Mouse (Mus musculus) spleen, postnatal 36 days (tissue): Measurements from ENCODE around the gene Pla2g4a.

ENCODE experiments used
- DNase-seq, 2 experiments: peaks; one replicate each; pipeline ENCODE4 v3.0.0; 2022; ENCODE audit warnings: low spot score in 2 of 2, mixed read lengths in 1 of 2

Gene Pla2g4a

DNA sequence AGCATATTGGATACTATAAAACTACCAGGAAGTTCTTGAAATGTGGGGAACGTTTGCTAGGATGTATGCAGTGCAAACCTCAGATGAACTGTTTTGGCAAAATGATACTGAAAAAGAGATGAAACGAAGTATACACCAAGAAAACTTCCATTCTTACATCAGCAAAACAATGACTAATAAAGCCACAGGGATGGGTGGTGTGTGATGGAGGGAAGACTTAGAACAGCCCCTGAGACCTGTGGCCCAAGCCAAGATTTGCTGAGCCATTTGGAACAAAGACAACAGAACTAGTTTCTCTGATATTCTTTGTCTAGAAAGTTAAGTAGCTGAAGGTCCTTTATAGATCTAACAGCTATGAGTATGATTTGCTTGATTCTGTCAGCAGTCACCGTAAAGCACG lies 105.5 kb downstream of the Pla2g4a start:
- DNase-seq = no peak

DNA sequence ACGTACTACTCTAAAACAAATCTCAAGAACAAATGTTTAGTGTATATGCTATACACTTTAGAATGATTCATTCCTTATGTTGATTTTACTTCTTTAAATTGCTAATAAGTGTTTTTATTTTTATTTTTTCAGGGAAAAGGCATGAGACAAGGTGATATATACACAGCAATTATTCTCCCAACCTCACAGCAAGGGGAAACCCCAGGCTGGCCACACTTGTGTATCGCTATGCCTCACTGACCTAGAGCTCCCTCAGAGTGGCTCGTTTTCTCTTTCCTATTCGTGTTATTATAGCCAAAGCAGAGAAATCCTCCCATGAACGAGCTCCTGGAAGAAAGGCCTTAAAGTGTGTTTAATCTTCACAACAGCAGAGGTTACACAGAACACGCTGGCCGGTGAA lies 106.2 kb downstream of the Pla2g4a start:
- no peak for DNase-seq

DNA sequence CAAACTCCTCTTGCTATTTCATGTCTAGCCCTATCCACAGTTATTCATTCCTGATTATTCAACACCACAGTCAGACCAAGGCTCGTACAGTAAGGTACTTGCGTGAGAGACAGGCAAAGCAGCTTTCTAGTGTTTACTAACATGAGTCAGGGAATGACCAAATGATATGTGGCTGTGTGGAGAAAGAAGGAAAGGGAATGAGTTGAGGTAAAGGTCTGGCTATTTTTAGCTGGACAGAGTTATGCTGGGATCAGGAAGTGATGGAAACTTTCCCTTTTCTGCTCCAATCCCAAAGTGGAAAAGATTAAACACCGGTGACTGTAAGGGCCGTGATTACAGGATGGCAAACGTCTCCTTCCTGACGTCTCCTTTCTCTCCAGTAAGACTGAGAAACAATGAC lies 114.4 kb downstream of the Pla2g4a start:
- no peak for DNase-seq

DNA sequence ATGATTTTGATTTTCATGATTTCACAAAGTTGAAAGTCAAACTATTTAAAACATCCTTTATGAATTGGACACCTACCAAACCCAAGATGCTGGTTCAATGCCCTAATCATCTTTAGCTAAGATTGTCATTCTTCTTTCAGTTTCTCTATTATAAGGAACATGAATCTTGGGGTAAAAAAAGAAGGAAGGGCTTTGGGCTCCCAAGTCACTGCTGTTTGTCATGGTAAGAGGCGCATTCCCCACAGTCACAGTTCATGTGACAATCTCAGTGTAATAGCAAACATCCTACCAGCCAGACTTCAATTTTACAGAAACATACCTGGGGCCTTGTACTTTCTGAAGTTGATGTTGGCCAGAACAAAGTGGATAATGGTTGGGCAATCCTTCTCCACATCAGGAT lies 119.2 kb downstream of the Pla2g4a start:
- no peak for DNase-seq

DNA sequence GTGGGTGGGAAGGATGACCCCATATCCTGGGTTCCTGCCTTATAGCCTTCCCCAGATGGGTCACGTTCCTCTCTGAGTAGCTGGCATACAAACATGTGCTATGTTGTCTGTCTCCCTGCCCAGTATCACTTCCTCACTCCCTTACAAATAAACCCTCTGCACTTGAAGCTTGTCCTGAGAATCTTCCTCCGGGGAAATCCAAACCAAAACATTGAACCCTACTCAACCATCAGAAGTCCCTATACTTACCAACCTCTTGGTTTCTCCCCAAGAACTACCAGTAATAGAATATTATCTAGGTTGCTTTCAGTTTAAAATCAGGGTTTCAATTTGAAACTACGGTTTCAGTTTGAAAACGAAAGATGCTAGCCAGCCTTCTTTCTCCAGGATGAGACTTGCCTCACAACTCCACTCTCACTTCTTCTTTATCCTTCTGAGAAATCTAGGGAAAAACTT lies 120.1 kb downstream of the Pla2g4a start:
- DNase-seq = peak; percentile 4 to 9

DNA sequence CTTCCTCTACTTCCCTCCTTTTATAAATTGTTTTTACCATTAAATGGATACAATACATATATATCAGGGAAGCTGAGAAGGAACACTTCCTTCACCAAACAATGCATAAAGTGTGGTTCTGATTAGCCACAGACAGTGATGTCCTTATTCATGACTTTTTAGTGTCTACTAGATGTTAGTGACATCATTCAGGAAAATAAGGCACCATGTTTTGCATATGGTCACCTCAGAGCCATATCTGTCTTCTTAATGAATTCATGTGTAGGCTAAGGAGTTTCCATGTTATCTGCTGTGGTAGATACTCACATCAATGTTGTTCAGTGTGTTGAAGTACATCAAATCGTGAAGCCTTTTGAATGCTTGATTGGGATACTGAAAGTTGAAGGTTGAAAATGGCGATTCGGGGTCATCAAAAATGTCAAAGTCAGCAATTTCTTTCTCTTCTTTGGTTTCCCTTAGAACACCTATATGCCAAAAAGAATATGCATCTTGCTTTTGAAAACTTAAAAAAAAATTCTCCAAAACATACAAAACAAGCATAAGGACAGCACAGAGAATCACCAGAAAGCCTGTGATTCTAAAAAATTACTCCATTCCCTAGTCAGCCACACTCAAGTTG lies 120.7 kb downstream of the Pla2g4a start:
- no peak for DNase-seq

DNA sequence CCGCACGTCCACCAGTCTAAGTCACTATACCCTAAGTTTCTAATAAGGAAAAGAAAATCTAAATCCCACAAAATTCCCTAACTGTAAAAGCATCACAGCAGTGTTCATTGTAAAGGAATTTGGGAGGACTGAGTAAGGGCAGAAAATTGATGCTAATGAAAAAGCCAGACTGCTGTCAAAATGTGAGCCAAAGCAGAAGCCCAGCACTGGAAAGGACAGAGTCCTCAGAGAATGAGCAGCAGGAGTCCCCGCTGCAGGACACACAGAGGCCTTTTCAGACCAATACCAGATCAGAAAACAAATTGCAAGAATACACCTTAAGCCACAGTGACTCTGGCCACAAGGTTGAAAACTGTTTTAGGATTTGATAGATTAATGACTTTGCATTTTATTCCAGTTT lies 124.6 kb downstream of the Pla2g4a start:
- no peak for DNase-seq

DNA sequence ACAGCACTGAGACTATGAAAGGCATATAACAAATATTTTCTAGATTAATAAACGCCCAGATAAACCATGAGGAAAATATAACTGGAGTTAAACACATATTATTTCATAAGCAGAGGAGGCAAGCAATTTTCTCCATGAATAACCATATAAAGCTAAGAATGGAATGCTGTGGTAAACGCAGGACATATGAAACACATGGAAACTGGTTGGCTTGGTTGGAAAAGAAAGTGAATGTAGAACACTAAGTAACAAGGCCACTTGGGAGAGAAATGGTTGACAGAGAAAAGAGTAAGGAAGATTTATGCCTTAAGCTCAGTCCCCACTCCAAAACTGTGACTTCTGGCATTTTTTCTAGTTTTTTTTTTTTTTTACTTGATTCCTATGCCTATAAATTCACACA lies 127.2 kb downstream of the Pla2g4a start:
- no peak for DNase-seq

DNA sequence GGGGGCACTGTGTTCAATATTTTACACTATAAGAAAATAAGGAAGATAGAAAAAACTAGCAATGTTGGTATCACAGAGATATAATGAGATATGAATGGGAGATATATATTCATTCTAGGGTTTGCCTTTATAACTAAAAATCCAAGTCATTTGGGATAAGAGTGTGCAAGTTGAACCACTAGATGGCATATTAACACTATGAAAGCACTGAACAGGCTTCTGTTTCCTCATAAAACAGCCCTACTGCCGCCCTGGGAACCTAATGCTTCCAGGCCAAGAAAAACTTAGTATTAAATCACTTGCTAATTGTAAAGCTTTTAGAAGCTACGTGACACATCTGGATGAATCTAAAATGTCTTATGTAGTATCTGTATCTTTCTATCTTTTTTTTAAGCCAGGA lies 128.1 kb downstream of the Pla2g4a start:
- DNase-seq = no peak

DNA sequence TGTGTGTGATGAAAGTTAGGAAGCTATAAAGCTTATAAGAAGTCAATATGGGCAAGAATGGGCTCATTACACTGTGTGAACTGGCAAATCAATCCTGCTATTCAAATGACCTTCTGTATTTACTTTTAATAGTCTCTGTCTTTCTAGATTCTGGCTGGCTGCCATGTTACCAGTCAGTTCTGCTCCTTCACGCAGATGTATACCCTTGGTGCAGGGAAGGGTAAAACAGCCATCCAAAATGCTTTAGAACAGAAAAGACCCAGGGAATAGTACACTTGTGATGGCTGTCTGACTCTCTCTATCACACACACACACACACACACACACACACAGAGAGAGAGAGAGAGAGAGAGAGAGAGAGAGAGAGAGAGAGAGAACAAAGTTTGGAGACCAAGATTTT lies 128.6 kb downstream of the Pla2g4a start:
- no peak for DNase-seq

DNA sequence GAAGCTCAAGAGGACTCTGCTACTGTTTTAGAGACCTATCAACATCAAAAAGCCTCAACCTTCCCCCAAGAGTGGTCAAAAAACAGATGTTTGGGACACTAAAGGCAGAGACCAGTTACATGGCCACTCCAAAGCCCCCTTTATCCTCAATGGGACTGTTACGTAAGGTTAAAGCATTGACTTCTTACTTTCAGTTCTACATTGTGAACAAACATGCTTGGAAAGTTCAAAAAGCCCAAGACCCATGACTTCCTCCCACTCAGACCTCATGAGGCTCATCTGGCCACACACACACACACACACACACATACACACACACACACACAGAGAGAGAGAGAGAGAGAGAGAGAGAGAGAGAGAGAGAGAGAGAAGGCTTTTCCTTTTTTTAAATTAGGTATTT lies 130.0 kb downstream of the Pla2g4a start:
- no peak for DNase-seq

DNA sequence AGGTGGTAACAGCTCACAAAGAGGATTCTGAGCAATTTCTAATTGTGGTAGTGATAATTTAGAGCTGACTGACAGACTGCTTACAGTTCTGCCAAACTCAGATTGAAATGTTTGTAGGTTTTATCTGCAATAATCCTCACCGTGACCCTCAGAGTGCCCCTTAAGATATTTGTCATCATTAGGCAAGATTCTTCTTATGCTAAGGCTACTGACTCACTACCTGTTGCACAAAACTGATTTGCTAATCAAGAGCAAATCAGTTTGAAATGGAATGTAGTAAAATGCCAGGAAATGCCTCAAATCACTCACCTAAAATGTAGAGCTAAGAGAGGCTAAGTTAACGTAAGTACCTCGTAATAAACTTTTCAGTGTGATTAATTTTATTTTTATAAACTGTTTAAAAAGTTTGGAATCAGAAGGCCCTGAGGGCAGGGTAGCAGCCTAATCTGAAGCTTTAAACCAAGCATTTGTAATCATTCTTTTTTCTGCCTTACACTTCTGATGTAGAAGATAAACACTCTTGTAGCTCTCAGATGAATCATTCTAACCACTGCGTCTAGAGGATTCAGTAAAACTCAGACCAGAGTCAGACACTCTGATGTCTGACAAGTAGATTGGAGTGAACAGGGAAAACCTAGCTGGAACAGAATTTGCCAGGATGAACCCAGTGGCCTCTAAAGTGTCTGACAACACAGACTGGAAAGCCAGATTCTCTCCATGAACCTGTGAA lies 147.3 kb downstream of the Pla2g4a start:
- DNase-seq = no peak

DNA sequence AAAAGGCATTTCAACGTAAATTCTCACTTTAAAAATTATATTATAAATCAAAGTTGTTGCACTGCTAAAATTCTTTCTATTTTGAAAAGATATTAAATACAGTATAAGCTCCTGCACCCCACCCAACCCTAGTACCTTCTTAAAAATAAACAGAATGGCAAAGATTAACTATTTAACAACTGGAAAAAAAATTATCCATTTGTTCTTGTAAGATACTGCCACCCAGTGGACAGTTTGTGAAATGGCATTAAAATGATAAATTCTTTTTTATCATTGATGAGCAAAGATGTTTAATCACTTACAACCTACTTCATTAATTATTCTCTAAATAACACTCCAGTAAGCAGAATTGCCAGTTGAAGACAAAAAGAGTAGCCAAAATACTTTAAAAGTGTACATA lies 151.6 kb downstream of the Pla2g4a start:
- no peak for DNase-seq
